Mouse (Mus musculus): ENCODE measurements at regions not wholly inside any gene's neighbourhood (a gene's known extent, or its start where the extent isn't known, plus 50 kb on each side); places are given as distances from the start of the nearest gene placed in this dataset.

DNA sequence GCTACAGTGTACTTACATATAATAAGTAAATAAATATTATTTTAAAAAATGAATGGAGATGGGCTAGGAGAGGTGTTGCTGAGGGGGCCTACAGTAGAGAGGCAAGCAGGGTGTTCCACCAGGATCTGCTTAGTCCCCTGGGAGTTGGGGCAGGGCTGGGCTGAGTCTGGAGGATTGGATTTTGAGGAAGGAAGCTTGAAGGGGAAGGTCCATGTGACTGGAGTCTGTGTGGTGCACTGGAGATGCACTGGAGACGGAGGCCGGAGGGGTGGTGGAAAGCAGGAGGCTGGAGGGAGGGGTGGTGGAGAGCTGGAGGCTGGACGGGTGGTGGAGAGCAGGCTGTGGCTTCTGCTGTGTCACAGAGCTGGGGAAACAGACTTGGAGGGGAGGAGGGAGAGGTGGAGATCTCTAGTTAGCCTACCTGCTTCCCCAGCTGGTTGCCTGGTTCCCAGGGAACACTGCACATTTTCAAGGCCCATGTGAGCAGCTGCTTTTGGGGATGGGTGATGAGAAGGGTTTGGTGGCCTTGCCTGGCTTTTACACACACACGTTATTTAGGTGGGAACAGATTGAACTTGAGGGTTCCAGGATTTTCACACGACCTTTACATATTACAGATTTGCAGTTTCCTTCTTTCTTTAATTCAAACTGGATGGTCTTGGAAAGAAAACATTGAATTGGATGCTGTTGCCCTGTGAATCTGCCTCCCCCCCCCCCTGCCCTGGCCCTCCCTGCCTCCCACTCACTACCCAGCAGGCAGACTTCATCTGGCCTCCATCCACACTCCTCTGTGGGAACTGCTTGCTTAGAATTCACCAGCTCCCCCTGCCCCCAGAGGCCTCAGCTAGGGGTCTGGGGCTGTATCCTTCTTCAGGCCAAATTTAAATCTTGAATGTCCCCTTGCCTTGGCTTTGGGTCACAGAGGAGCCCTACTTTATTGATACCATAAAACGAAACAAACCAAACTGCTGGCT, 51.7 kb upstream of the Slc35c1 start:
- Histone ChIP-seq H3K4me2 (ENCODE audit: low read depth, low read length, poor library complexity, severe bottlenecking) (no peak overlapping the region), H3K4me3 (ENCODE audit: low read depth, low read length) (no peak overlapping the region), H3K27me3 (ENCODE audit: insufficient read depth, low read length) (no peaks in the 10 kb centered on the region), H3K9me3 (ENCODE audit: low read length) (no peaks in the 10 kb centered on the region), H3K36me3 (ENCODE audit: insufficient read depth, low read length) (no peaks in the 10 kb centered on the region), H3K27ac (ENCODE audit: low read depth, low read length) (no peak overlapping the region), H3K9ac (replicated peaks; ENCODE audit: low read length, poor library complexity, severe bottlenecking) (no peak overlapping the region), H3K4me1 (ENCODE audit: insufficient read depth, low read length) (no peaks in the 10 kb centered on the region)
- no peak for DNase-seq (ENCODE audit: low spot score)
- WGBS: 74% methylated on average over 6 of the region's 6 CpGs
- ATAC-seq (ENCODE audit: low FRiP score): no peak
- TF ChIP-seq CTCF (IDR thresholded peaks at IDR 0.05): no peak

Measured in midbrain, postnatal 0 days (tissue).